Mouse (Mus musculus): ENCODE measurements around the gene Rhbdl2. TPM values are rescaled to one million over a fixed set of nuclear protein-coding genes. Genes with fewer than 3 reads are reported as not detected.

Gene Rhbdl2
- polyA plus RNA-seq (2015; fragmentation: Nextera tagmentation; extraction: Ambion mirVana): 1.3 and 1.6 TPM in 2 replicates

GRCm38 (mm10) chr4:123787191-123787985 is at the start of gene Rhbdl2:
TSS of gene Rhbdl2 (plus strand) at chr4:123787874.
- no peaks in the 10 kb centered on the region for H3K27me3 ChIP-seq (replicated peaks; ENCODE audit: control insufficient read depth, insufficient read depth, low read length)
- H3K9ac ChIP-seq (ENCODE audit: low read depth, low read length): peak within 1 kb of the TSS; percentile 14; the same call in 1 of the 2 replicates
- H3K4me1 ChIP-seq (ENCODE audit: control insufficient read depth, insufficient read depth, low read depth, low read length): peaks cover 2% of the 10 kb centered on the region; the same call in 1 of the 2 replicates
- peak within 1 kb of the TSS; percentile 34 for H3K4me2 ChIP-seq (ENCODE audit: low read length)
- H3K4me3 ChIP-seq (ENCODE audit: low read length): no peak within 1 kb of the TSS
- no peak within 1 kb of the TSS for H3K27ac ChIP-seq (ENCODE audit: low read depth, low read length)
- WGBS: 36% methylated on average over 12 of the region's 12 CpGs
- H3K9me3 ChIP-seq (ENCODE audit: control insufficient read depth, low read length): no peaks in the 10 kb centered on the region
- H3K36me3 ChIP-seq (ENCODE audit: control insufficient read depth, insufficient read depth, low read length): no peaks in the 10 kb centered on the region
- ATAC-seq: peak; percentile 93

- Histone ChIP-seq H3K9ac (ENCODE audit: low read depth, low read length) (no peak overlapping the region), H3K27me3 (replicated peaks; ENCODE audit: control insufficient read depth, insufficient read depth, low read length) (no peaks in the 10 kb centered on the region), H3K4me3 (ENCODE audit: low read length) (no peak overlapping the region), H3K9me3 (ENCODE audit: control insufficient read depth, low read length) (no peaks in the 10 kb centered on the region), H3K27ac (ENCODE audit: low read depth, low read length) (no peak overlapping the region), H3K4me2 (ENCODE audit: low read length) (no peak overlapping the region), H3K36me3 (ENCODE audit: control insufficient read depth, insufficient read depth, low read length) (peaks cover 26% of the 10 kb centered on the region), H3K4me1 (ENCODE audit: control insufficient read depth, insufficient read depth, low read depth, low read length) (no peaks in the 10 kb centered on the region)
- 93% methylated on average over 4 of the region's 4 CpGs for WGBS
- ATAC-seq: no peak
Measured at GRCm38 (mm10) chr4:123738708-123739107, 49.0 kb upstream of the Rhbdl2 start.

- no peak overlapping the region for H3K27ac ChIP-seq (ENCODE audit: low read depth, low read length)
- no peak overlapping the region for H3K9ac ChIP-seq (ENCODE audit: low read depth, low read length)
- H3K4me2 ChIP-seq (ENCODE audit: low read length): no peak overlapping the region
- no peak overlapping the region for H3K4me3 ChIP-seq (ENCODE audit: low read length)
- no peaks in the 10 kb centered on the region for H3K27me3 ChIP-seq (replicated peaks; ENCODE audit: control insufficient read depth, insufficient read depth, low read length)
- no peak for ATAC-seq
- 100% methylated on average over 1 of the region's 1 CpGs for WGBS
- no peaks in the 10 kb centered on the region for H3K9me3 ChIP-seq (ENCODE audit: control insufficient read depth, low read length)
- peaks cover 23% of the 10 kb centered on the region for H3K36me3 ChIP-seq (ENCODE audit: control insufficient read depth, insufficient read depth, low read length)
- peaks cover 11% of the 10 kb centered on the region for H3K4me1 ChIP-seq (ENCODE audit: control insufficient read depth, insufficient read depth, low read depth, low read length)
Measured at GRCm38 (mm10) chr4:123742891-123743290, 44.8 kb upstream of the Rhbdl2 start.

- H3K4me3 ChIP-seq (ENCODE audit: low read length): no peak overlapping the region
- no peak overlapping the region for H3K4me2 ChIP-seq (ENCODE audit: low read length)
- H3K4me1 ChIP-seq (ENCODE audit: control insufficient read depth, insufficient read depth, low read depth, low read length): peaks cover 17% of the 10 kb centered on the region
- H3K9ac ChIP-seq (ENCODE audit: low read depth, low read length): no peak overlapping the region
- H3K27me3 ChIP-seq (replicated peaks; ENCODE audit: control insufficient read depth, insufficient read depth, low read length): no peaks in the 10 kb centered on the region
- WGBS: 90% methylated on average over 4 of the region's 4 CpGs
- no peak for ATAC-seq
- H3K9me3 ChIP-seq (ENCODE audit: control insufficient read depth, low read length): no peaks in the 10 kb centered on the region
- H3K36me3 ChIP-seq (ENCODE audit: control insufficient read depth, insufficient read depth, low read length): peaks cover 11% of the 10 kb centered on the region
- no peak overlapping the region for H3K27ac ChIP-seq (ENCODE audit: low read depth, low read length)
Measured at GRCm38 (mm10) chr4:123745221-123745775, 42.4 kb upstream of the Rhbdl2 start.

- H3K9ac ChIP-seq (ENCODE audit: low read depth, low read length): peak overlapping the region; percentile 87
- no peaks in the 10 kb centered on the region for H3K9me3 ChIP-seq (ENCODE audit: control insufficient read depth, low read length)
- H3K27me3 ChIP-seq (replicated peaks; ENCODE audit: control insufficient read depth, insufficient read depth, low read length): no peaks in the 10 kb centered on the region
- no peaks in the 10 kb centered on the region for H3K36me3 ChIP-seq (ENCODE audit: control insufficient read depth, insufficient read depth, low read length)
- H3K4me3 ChIP-seq (ENCODE audit: low read length): peak overlapping the region; percentile 96
- peak overlapping the region; percentile 91 for H3K27ac ChIP-seq (ENCODE audit: low read depth, low read length)
- peak overlapping the region; percentile 69 for H3K4me2 ChIP-seq (ENCODE audit: low read length)
- peaks cover 17% of the 10 kb centered on the region for H3K4me1 ChIP-seq (ENCODE audit: control insufficient read depth, insufficient read depth, low read depth, low read length)
- ATAC-seq: no peak
- 8% methylated on average over 10 of the region's 10 CpGs for WGBS
Measured at GRCm38 (mm10) chr4:123748726-123749415, 38.8 kb upstream of the Rhbdl2 start.

- ATAC-seq: peak; percentile 26
- under 1% methylated on average over 41 of the region's 55 CpGs for WGBS
- Histone ChIP-seq H3K27ac (ENCODE audit: low read depth, low read length) (peak overlapping the region; percentile 91), H3K9me3 (ENCODE audit: control insufficient read depth, low read length) (no peaks in the 10 kb centered on the region), H3K27me3 (replicated peaks; ENCODE audit: control insufficient read depth, insufficient read depth, low read length) (no peaks in the 10 kb centered on the region), H3K4me2 (ENCODE audit: low read length) (peak overlapping the region; percentile 69), H3K36me3 (ENCODE audit: control insufficient read depth, insufficient read depth, low read length) (no peaks in the 10 kb centered on the region), H3K9ac (ENCODE audit: low read depth, low read length) (peak overlapping the region; percentile 87), H3K4me3 (ENCODE audit: low read length) (peak overlapping the region; percentile 96), H3K4me1 (ENCODE audit: control insufficient read depth, insufficient read depth, low read depth, low read length) (peaks cover 17% of the 10 kb centered on the region)
Measured at GRCm38 (mm10) chr4:123749484-123750130, 38.1 kb upstream of the Rhbdl2 start.

- no peaks in the 10 kb centered on the region for H3K27me3 ChIP-seq (replicated peaks; ENCODE audit: control insufficient read depth, insufficient read depth, low read length)
- peaks cover 17% of the 10 kb centered on the region for H3K4me1 ChIP-seq (ENCODE audit: control insufficient read depth, insufficient read depth, low read depth, low read length)
- WGBS: 0% methylated on average over 43 of the region's 46 CpGs
- peak within 1 kb of the TSS; percentile 96 for H3K4me3 ChIP-seq (ENCODE audit: low read length)
- H3K27ac ChIP-seq (ENCODE audit: low read depth, low read length): peak within 1 kb of the TSS; percentile 91
- H3K9ac ChIP-seq (ENCODE audit: low read depth, low read length): peak within 1 kb of the TSS; percentile 87
- H3K4me2 ChIP-seq (ENCODE audit: low read length): peak within 1 kb of the TSS; percentile 69
- peak; percentile 99 for ATAC-seq
- H3K36me3 ChIP-seq (ENCODE audit: control insufficient read depth, insufficient read depth, low read length): no peaks in the 10 kb centered on the region
- no peaks in the 10 kb centered on the region for H3K9me3 ChIP-seq (ENCODE audit: control insufficient read depth, low read length)
Measured at GRCm38 (mm10) chr4:123750152-123750651, 37.5 kb upstream of the Rhbdl2 start, which contains the start of gene Akirin1. TSS of gene Akirin1 (minus strand) at chr4:123750345.

- WGBS: 0% methylated on average over 8 of the region's 8 CpGs
- peak overlapping the region; percentile 58 for H3K9ac ChIP-seq (ENCODE audit: low read depth, low read length)
- H3K4me1 ChIP-seq (ENCODE audit: control insufficient read depth, insufficient read depth, low read depth, low read length): peaks cover 17% of the 10 kb centered on the region
- H3K27me3 ChIP-seq (replicated peaks; ENCODE audit: control insufficient read depth, insufficient read depth, low read length): no peaks in the 10 kb centered on the region
- peak overlapping the region; percentile 96 for H3K4me3 ChIP-seq (ENCODE audit: low read length)
- peak overlapping the region; percentile 57 for H3K4me2 ChIP-seq (ENCODE audit: low read length)
- no peaks in the 10 kb centered on the region for H3K9me3 ChIP-seq (ENCODE audit: control insufficient read depth, low read length)
- H3K36me3 ChIP-seq (ENCODE audit: control insufficient read depth, insufficient read depth, low read length): no peaks in the 10 kb centered on the region
- no peak overlapping the region; the same call in 1 of the 2 replicates for H3K27ac ChIP-seq (ENCODE audit: low read depth, low read length)
- ATAC-seq: no peak
Measured at GRCm38 (mm10) chr4:123750707-123751312, 36.9 kb upstream of the Rhbdl2 start.

Measured in hindbrain, embryonic 16.5 days (tissue).